11 mouse cellular contexts compared by ENCODE assay signal in the genomic region with DNA sequence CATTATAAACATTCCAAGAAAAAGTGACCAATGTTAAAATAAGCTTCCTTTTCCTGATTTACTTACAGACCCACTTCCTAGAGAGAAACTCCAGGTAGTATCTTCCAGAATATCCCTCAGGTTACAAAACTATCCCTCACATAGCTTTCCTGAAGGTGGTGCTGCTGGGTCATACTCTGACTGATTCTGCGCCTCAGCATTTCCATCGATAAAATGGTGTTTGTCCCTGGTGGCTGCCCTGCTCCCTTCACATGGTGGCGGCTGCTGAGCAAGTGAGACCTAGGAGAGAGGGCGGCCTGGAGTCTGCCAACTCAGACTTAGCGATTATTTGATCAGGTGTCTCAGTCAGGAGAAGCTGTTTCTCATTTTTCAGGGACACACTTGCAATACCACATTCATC.
DNase-seq lines count a peak whose midpoint lies in the region; TF ChIP-seq lines count a peak whose summit lies in the region.
"Had no signal": no experiment of that assay in that cellular context is flagged by ENCODE, and none has a peak within 500 bp of the region (broad histone marks: within the 10 kb centered on the region; RNA-seq: fewer than 3 reads in every experiment).

No protein-coding gene starts in this region.

- no peak for DNase-seq in cerebellum, adult 2 months
- no peak for DNase-seq in cerebellum, adult 9-10 months
- peak; percentile 21 for DNase-seq in kidney, adult 9 months
- no peak for DNase-seq in kidney, adult 11 months
- DNase-seq in 3T3-L1 (ENCODE audit: low read depth, low spot score) = peak; percentile 57
- DNase-seq in frontal cortex, postnatal 36 days (ENCODE audit: low spot score in 2 of 2) = peak; percentile 14 to 23
- DNase-seq in adrenal gland, postnatal 14 days = no peak
- no peak for DNase-seq in spleen, postnatal 10 days (ENCODE audit: low spot score in 2 of 2)
- DNase-seq: adrenal gland, adult 8-10 months had no signal

- no peak overlapping the region for H3K4me3 ChIP-seq in cerebellum, adult 2 months (replicated peaks; ENCODE audit: insufficient read depth, low read depth, low read length)
- H3K4me3 ChIP-seq: hindbrain, embryonic 15.5 days; liver, embryonic 15.5 days had no signal

- TF ChIP-seq CTCF in cerebellum, adult 2 months (IDR thresholded peaks at IDR 0.05; ENCODE audit: borderline replicate concordance, insufficient read depth, low read depth, low read length) = peak; percentile 39; the same call in 1 of the 2 replicates

- 49% methylated on average over 5 of the region's 5 CpGs for WGBS in cerebellum, adult 2 months

- no peak overlapping the region for H3K27ac ChIP-seq in cerebellum, adult 2 months (ENCODE audit: insufficient read depth, low read length)
- H3K27ac ChIP-seq: hindbrain, embryonic 15.5 days; liver, embryonic 15.5 days had no signal

- no peak for TF ChIP-seq POLR2A in cerebellum, adult 2 months (IDR thresholded peaks at IDR 0.05; ENCODE audit: borderline replicate concordance, insufficient read depth, low read length)

- no peaks in the 10 kb centered on the region for H3K27me3 ChIP-seq in cerebellum, adult 2 months (ENCODE audit: control insufficient read depth, insufficient read depth, low read length)
- H3K27me3 ChIP-seq: hindbrain, embryonic 15.5 days; liver, embryonic 15.5 days had no signal

- H3K4me1 ChIP-seq in cerebellum, adult 2 months (ENCODE audit: control insufficient read depth, insufficient read depth, low read length) = no peaks in the 10 kb centered on the region
- H3K4me1 ChIP-seq: hindbrain, embryonic 15.5 days; liver, embryonic 15.5 days had no signal

Comparison
In these comparisons a context has a peak if more than half of its experiments do, and no peak if none do; other contexts are left out.
1. DNase-seq: peak in kidney, adult 9 months (single experiment), 3T3-L1 (single experiment) and frontal cortex, postnatal 36 days (2 of 2); none in cerebellum, adult 2 months (0 of 2), cerebellum, adult 9-10 months (single experiment), kidney, adult 11 months (single experiment), adrenal gland, postnatal 14 days (single experiment) and spleen, postnatal 10 days (0 of 2).